Mouse (Mus musculus) midbrain, embryonic 11.5 days (tissue): ENCODE measurements around the gene Hyal1. TPM values are rescaled to one million over a fixed set of nuclear protein-coding genes. Genes with fewer than 3 reads are reported as not detected.

Experiments used
- polyA plus RNA-seq: library from polyadenylated mRNA; unstranded; fragments of >200 nt; fragmentation: Nextera tagmentation; extraction: Ambion mirVana; gene quantifications from 2 replicates; pipeline ENCODE4 v1.2.1, GENCODE M21; 2014

Hyal1 gene
- polyA plus RNA-seq, 1 experiment from 2014 or later: 4.8 TPM

Other genes starting within 250 kb of the Hyal1 start
- gene Hemk1, start 238.6 kb upstream of the Hyal1 start, polyA plus RNA-seq: 9.9 and 10.7 TPM in 2 replicates
- gene 6430571L13Rik, start 236.3 kb upstream of the Hyal1 start, polyA plus RNA-seq: 2.0 and 2.3 TPM in 2 replicates
- 1.3 and 1.7 TPM in 2 replicates for gene Cacna2d2, start 177.3 kb upstream of the Hyal1 start, polyA plus RNA-seq
- 40.9 and 44.6 TPM in 2 replicates for gene Tmem115, start 43.0 kb upstream of the Hyal1 start, polyA plus RNA-seq
- 18.3 and 18.9 TPM in 2 replicates for gene Cyb561d2, start 34.7 kb upstream of the Hyal1 start, polyA plus RNA-seq
- gene Nprl2, start 34.7 kb upstream of the Hyal1 start, polyA plus RNA-seq: 39.1 and 43.3 TPM in 2 replicates
- 0.33 and 0.49 TPM in 2 replicates for gene Zmynd10, start 29.6 kb upstream of the Hyal1 start, polyA plus RNA-seq
- 40.5 and 44.0 TPM in 2 replicates for gene Rassf1, start 25.4 kb upstream of the Hyal1 start, polyA plus RNA-seq
- gene Tusc2, start 13.7 kb upstream of the Hyal1 start, polyA plus RNA-seq: 94.5 and 94.6 TPM in 2 replicates
- gene Hyal2, start 9.0 kb upstream of the Hyal1 start, polyA plus RNA-seq: 129 and 132 TPM in 2 replicates
- 8.4 and 11.1 TPM in 2 replicates for gene Naa80, start 2.0 kb downstream of the Hyal1 start, polyA plus RNA-seq
- 0.33 and 0.47 TPM in 2 replicates for gene Hyal3, start 3.9 kb downstream of the Hyal1 start, polyA plus RNA-seq
- 24.2 and 28.2 TPM in 2 replicates for gene Ifrd2, start 10.7 kb downstream of the Hyal1 start, polyA plus RNA-seq
- 1.3 and 2.1 TPM in 2 replicates for gene Sema3b, start 32.3 kb downstream of the Hyal1 start, polyA plus RNA-seq
- 578 and 581 TPM in 2 replicates for gene Gnai2, start 58.4 kb downstream of the Hyal1 start, polyA plus RNA-seq
- gene Slc38a3, start 92.6 kb downstream of the Hyal1 start, polyA plus RNA-seq: 11.2 and 11.7 TPM in 2 replicates
- gene Gnat1, start 102.8 kb downstream of the Hyal1 start, polyA plus RNA-seq: 1.1 and 1.4 TPM in 2 replicates
- gene Sema3f, start 133.5 kb downstream of the Hyal1 start, polyA plus RNA-seq: 9.6 and 11.9 TPM in 2 replicates
- 186 and 191 TPM in 2 replicates for gene Rbm5, start 194.1 kb downstream of the Hyal1 start, polyA plus RNA-seq